Mouse (Mus musculus) liver, adult 2 months (tissue): ENCODE data around the gene Myocos.

Experiments
- CTCF ChIP-seq: fragments of 200-500 bp; IDR thresholded peaks from 2 replicates; pipeline ENCODE4 v1.5.1; 2011; ENCODE audit warnings: low read depth, low read length, control low read depth
- POLR2A ChIP-seq: fragments of 200-500 bp; IDR thresholded peaks from 2 replicates; pipeline ENCODE4 v1.6.1; 2011; ENCODE audit warnings: low read length, control low read depth; ENCODE audit not compliant: insufficient read depth; ENCODE audit errors: extremely low read depth

GRCm38 (mm10) chr1:162700389-162701066 is 42.5 kb upstream of the Myocos start:
- TF ChIP-seq POLR2A (no peak), CTCF (no peak)
